Mouse (Mus musculus) adrenal gland, postnatal 14 days (tissue): ENCODE measurements around the gene Shisal2a. TPM values are rescaled to one million over a fixed set of nuclear protein-coding genes. Genes with fewer than 3 reads are reported as not detected.

ENCODE experiments used
- DNase-seq: peaks from one replicate; pipeline ENCODE4 v3.0.0; 2021; ENCODE audit warnings: mixed read lengths
- total RNA-seq: library from RNA; stranded (reverse); gene quantifications from 2 replicates; pipeline ENCODE4 v1.2.3, GENCODE M21; 2021

The Shisal2a gene
- total RNA-seq, 1 experiment from 2014 or later: 5.5 TPM

- no peak for DNase-seq
These were observed 45.3 kb downstream of the Shisal2a start for GRCm38 (mm10) chr4:108337817-108338216.

- no peak for DNase-seq
These were observed 46.4 kb downstream of the Shisal2a start for GRCm38 (mm10) chr4:108336765-108337164.

GRCm38 (mm10) chr4:108335413-108335812 is 47.7 kb downstream of the Shisal2a start:
- DNase-seq: no peak

GRCm38 (mm10) chr4:108332041-108332440 is 51.1 kb downstream of the Shisal2a start:
- DNase-seq: no peak

GRCm38 (mm10) chr4:108329840-108330239 is 53.3 kb downstream of the Shisal2a start:
- DNase-seq: peak; percentile 41

GRCm38 (mm10) chr4:108327730-108328484 is 55.2 kb downstream of the Shisal2a start, which contains the start of gene Coa7:
Gene Coa7, plus strand, starts transcription at chr4:108328140.
- DNase-seq: peak; percentile 98

- DNase-seq: peak; percentile 32
These were observed 56.0 kb downstream of the Shisal2a start for GRCm38 (mm10) chr4:108327071-108327579.

GRCm38 (mm10) chr4:108323588-108323987 is 59.6 kb downstream of the Shisal2a start:
- DNase-seq: no peak

GRCm38 (mm10) chr4:108320627-108321380 is 62.3 kb downstream of the Shisal2a start:
- peak; percentile 40 for DNase-seq

GRCm38 (mm10) chr4:108319747-108320146 is 63.4 kb downstream of the Shisal2a start:
- no peak for DNase-seq

- no peak for DNase-seq
These were observed 64.2 kb downstream of the Shisal2a start for GRCm38 (mm10) chr4:108318649-108319615.

Other genes starting within 250 kb of the Shisal2a start
- 339 and 479 TPM in 2 replicates for gene Scp2, start 238.4 kb downstream of the Shisal2a start, total RNA-seq
- 19.3 and 32.0 TPM in 2 replicates for gene Echdc2, start 217.9 kb downstream of the Shisal2a start, total RNA-seq
- gene Zyg11a, start 165.3 kb downstream of the Shisal2a start, total RNA-seq: 0.79 and 1.4 TPM in 2 replicates
- gene Zyg11b, start 82.3 kb downstream of the Shisal2a start, total RNA-seq: 32.6 and 34.2 TPM in 2 replicates
- gene Coa7, start 55.2 kb downstream of the Shisal2a start, total RNA-seq: 60.8 and 61.3 TPM in 2 replicates
- gene Gpx7, start 23.6 kb upstream of the Shisal2a start, total RNA-seq: 13.6 and 13.9 TPM in 2 replicates
- 43.4 and 51.2 TPM in 2 replicates for gene Tut4, start 76.1 kb upstream of the Shisal2a start, total RNA-seq
- gene Prpf38a, start 196.0 kb upstream of the Shisal2a start, total RNA-seq: 34.2 and 39.5 TPM in 2 replicates
- 0.94 and 1.5 TPM in 2 replicates for gene Orc1, start 196.1 kb upstream of the Shisal2a start, total RNA-seq
- 31.5 and 39.8 TPM in 2 replicates for gene Cc2d1b, start 236.6 kb upstream of the Shisal2a start, total RNA-seq